Mouse (Mus musculus) stomach, embryonic 14.5 days (tissue): Measurements from ENCODE around the gene Dcaf8. TPM values are rescaled to one million over a fixed set of nuclear protein-coding genes. Genes with fewer than 3 reads are reported as not detected.

Experiments used
- ATAC-seq: fragments of 200-750 bp; cut with Nextera tagmentation; 2 replicates; pipeline ENCODE4 v1.8.0; 2017; ENCODE audit warnings: low read depth, moderate TSS enrichment; ENCODE audit not compliant: insufficient number of reproducible peaks, insufficient read depth, low FRiP score
- H3K27ac ChIP-seq: fragments of 300-500 bp; sonication (generic); 2 replicates; pipeline ENCODE4 v1.5.1; 2014; ENCODE audit warnings: mild to moderate bottlenecking, low read length, moderate library complexity, mixed read lengths
- H3K27me3 ChIP-seq: fragments of 300-500 bp; sonication (generic); 2 replicates; pipeline ENCODE4 v1.6.1; 2014; ENCODE audit warnings: low read length, control low read depth, mixed read lengths; ENCODE audit not compliant: control insufficient read depth, insufficient read depth
- H3K36me3 ChIP-seq: fragments of 300-500 bp; sonication (generic); 2 replicates; pipeline ENCODE4 v1.6.1; 2014; ENCODE audit warnings: mild to moderate bottlenecking, control low read depth, low read length, moderate library complexity, mixed read lengths; ENCODE audit not compliant: control insufficient read depth, insufficient read depth
- H3K4me1 ChIP-seq: fragments of 300-500 bp; sonication (generic); 2 replicates; pipeline ENCODE4 v1.6.1; 2014; ENCODE audit warnings: low read length, control low read depth, mixed read lengths; ENCODE audit not compliant: control insufficient read depth, insufficient read depth
- H3K4me2 ChIP-seq: fragments of 300-500 bp; sonication (generic); replicated peaks from 2 replicates; pipeline ENCODE4 v1.6.1; 2014; ENCODE audit warnings: low read depth, low read length, control low read depth
- H3K4me3 ChIP-seq: fragments of 300-500 bp; sonication (generic); 2 replicates; pipeline ENCODE4 v1.5.1; 2014; ENCODE audit warnings: low read depth, low read length, control low read depth
- H3K9ac ChIP-seq: fragments of 300-500 bp; sonication (generic); replicated peaks from 2 replicates; pipeline ENCODE4 v1.6.1; 2014; ENCODE audit warnings: low read depth, mild to moderate bottlenecking, control low read depth, low read length, moderate library complexity, mixed read lengths
- H3K9me3 ChIP-seq: fragments of 300-500 bp; sonication (generic); 2 replicates; pipeline ENCODE4 v1.6.1; 2016; ENCODE audit warnings: low read depth, low read length, control low read depth; ENCODE audit not compliant: control insufficient read depth
- WGBS: fragments of 180-500 bp; shearing (Covaris S2); extraction: QIAGEN DNeasy Blood & Tissue Kit; methylation state at CpG from one replicate; pipeline ENCODE4 v1.1.7; 2014; 5-methylcytosine and 5-hydroxymethylcytosine counted together
- polyA plus RNA-seq: library from polyadenylated mRNA; unstranded; fragments of >200 nt; fragmentation: Nextera tagmentation; extraction: Ambion mirVana; gene quantifications from 2 replicates; pipeline ENCODE4 v1.2.1, GENCODE M21; 2014

The Dcaf8 gene
- polyA plus RNA-seq, 1 experiment from 2014 or later = 116 TPM

GRCm38 (mm10) chr1:172191578-172191977 is 43.7 kb downstream of the Dcaf8 start:
- Histone ChIP-seq H3K36me3 (peaks cover 83% of the 10 kb centered on the region), H3K4me2 (no peak overlapping the region), H3K9ac (no peak overlapping the region), H3K27ac (no peak overlapping the region), H3K9me3 (no peaks in the 10 kb centered on the region), H3K4me3 (no peak overlapping the region), H3K27me3 (no peaks in the 10 kb centered on the region), H3K4me1 (no peaks in the 10 kb centered on the region)
- 87% methylated on average over 2 of the region's 2 CpGs for WGBS
- no peak for ATAC-seq

DNA sequence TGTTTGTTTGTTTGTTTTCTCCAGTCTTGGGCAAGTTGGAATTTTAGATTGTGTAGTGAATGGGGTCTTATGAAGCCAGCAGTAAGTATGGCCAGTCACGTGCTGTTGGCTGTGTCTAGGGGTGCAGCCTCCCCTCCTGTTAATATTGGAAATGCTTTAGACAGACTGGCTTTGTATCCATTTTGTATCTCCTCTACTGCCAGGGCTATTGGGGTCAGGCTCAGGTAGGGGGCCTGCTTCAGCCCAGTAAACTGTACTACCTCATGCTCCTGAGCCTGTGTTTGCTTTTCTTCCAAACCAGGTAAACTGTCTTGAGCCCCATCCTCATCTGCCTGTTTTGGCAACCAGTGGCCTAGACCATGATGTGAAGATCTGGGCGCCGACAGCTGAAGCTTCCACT is 44.3 kb downstream of the Dcaf8 start:
- H3K36me3 ChIP-seq = peaks cover 82% of the 10 kb centered on the region
- no peak for ATAC-seq
- WGBS = 86% methylated on average over 3 of the region's 3 CpGs
- H3K4me2 ChIP-seq = no peak overlapping the region
- H3K27ac ChIP-seq = no peak overlapping the region
- no peaks in the 10 kb centered on the region for H3K27me3 ChIP-seq
- H3K9me3 ChIP-seq = no peaks in the 10 kb centered on the region
- no peak overlapping the region for H3K4me3 ChIP-seq
- H3K4me1 ChIP-seq = no peaks in the 10 kb centered on the region
- H3K9ac ChIP-seq = no peak overlapping the region

DNA sequence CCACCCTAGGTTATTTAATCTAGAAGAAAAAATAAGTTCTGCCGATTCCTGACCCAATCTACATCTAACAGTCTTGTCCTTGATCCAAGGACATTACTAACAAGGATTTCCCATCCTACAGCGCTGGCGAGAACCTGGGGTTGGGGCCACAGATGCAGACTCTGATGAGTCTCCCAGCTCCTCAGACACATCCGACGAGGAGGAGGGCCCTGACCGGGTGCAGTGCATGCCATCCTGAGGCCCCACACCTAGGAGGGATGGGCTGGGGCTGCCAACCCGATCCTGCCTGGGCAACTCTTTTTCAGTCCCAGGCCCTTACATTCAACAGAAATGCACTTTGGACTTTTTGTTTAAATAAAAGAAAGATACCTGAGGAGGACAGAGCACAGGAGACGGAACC is 46.6 kb downstream of the Dcaf8 start:
- H3K27me3 ChIP-seq = no peaks in the 10 kb centered on the region
- H3K27ac ChIP-seq = no peak overlapping the region
- WGBS = 74% methylated on average over 8 of the region's 8 CpGs
- H3K4me1 ChIP-seq = no peaks in the 10 kb centered on the region
- no peak for ATAC-seq
- peaks cover 77% of the 10 kb centered on the region for H3K36me3 ChIP-seq
- no peak overlapping the region for H3K4me2 ChIP-seq
- no peak overlapping the region for H3K4me3 ChIP-seq
- H3K9ac ChIP-seq = no peak overlapping the region
- no peaks in the 10 kb centered on the region for H3K9me3 ChIP-seq

DNA sequence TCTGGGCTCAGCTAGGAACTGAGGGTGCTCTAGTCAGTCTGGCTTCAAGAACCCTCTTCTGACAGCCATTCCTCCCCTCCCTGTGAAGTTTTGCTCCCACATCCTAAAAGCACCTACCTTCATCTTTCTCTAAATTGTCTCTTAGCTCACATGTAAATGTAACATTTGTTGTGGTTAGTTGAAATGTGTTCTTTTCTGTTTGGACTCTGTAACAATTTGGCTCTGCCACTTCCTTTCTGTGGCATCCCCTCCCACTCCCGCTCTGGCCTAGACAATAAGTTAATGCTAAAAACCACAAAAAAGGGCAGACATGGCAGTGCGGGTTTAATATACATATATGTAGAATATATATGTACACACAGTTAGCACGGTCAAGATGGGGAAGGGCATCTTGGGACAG is 49.3 kb downstream of the Dcaf8 start:
- Histone ChIP-seq H3K27ac (no peak overlapping the region), H3K4me1 (peaks cover 13% of the 10 kb centered on the region), H3K4me2 (no peak overlapping the region), H3K4me3 (no peak overlapping the region), H3K9ac (no peak overlapping the region), H3K27me3 (no peaks in the 10 kb centered on the region), H3K36me3 (peaks cover 69% of the 10 kb centered on the region), H3K9me3 (no peaks in the 10 kb centered on the region)
- no peak for ATAC-seq
- WGBS = 87% methylated on average over 3 of the region's 3 CpGs

DNA sequence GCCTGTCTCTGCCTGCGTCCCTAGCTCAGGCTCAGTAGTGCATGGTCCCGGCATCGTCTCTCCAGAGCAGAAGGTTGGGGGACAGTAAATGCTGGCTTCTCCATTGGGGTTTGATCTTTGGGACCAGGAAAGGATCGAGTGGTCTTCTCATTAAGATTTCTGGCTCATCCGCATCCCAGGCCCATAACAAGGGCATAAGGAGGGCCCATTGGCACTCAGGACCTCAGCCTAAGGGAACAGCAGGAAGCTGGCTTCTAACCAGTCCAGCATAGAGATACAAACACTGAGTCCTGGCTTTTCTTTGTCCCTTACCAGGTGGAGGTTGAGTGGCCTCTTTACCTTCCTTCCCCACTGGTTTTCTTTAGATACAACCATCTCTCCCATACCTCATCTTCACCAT is 50.0 kb downstream of the Dcaf8 start:
- Histone ChIP-seq H3K4me1 (peaks cover 20% of the 10 kb centered on the region), H3K27me3 (no peaks in the 10 kb centered on the region), H3K9me3 (no peaks in the 10 kb centered on the region), H3K4me2 (no peak overlapping the region), H3K4me3 (no peak overlapping the region), H3K9ac (no peak overlapping the region), H3K36me3 (peaks cover 63% of the 10 kb centered on the region), H3K27ac (no peak overlapping the region)
- no peak for ATAC-seq
- WGBS = 76% methylated on average over 5 of the region's 5 CpGs

- Histone ChIP-seq H3K9me3 (no peaks in the 10 kb centered on the region), H3K9ac (no peak overlapping the region), H3K4me1 (peaks cover 25% of the 10 kb centered on the region), H3K27me3 (no peaks in the 10 kb centered on the region), H3K36me3 (peaks cover 62% of the 10 kb centered on the region), H3K4me3 (no peak overlapping the region), H3K27ac (no peak overlapping the region), H3K4me2 (no peak overlapping the region)
- 80% methylated on average over 8 of the region's 8 CpGs for WGBS
- no peak for ATAC-seq
Measured at GRCm38 (mm10) chr1:172198316-172198715, 50.4 kb downstream of the Dcaf8 start.

- 94% methylated on average over 4 of the region's 4 CpGs for WGBS
- no peak overlapping the region for H3K9ac ChIP-seq
- H3K4me3 ChIP-seq = no peak overlapping the region
- no peak overlapping the region for H3K27ac ChIP-seq
- no peak overlapping the region for H3K4me2 ChIP-seq
- peaks cover 32% of the 10 kb centered on the region for H3K4me1 ChIP-seq
- H3K9me3 ChIP-seq = no peaks in the 10 kb centered on the region
- peaks cover 56% of the 10 kb centered on the region for H3K36me3 ChIP-seq
- no peak for ATAC-seq
- H3K27me3 ChIP-seq = no peaks in the 10 kb centered on the region
Measured at GRCm38 (mm10) chr1:172198996-172199395, 51.1 kb downstream of the Dcaf8 start.

GRCm38 (mm10) chr1:172200161-172200560 is 52.3 kb downstream of the Dcaf8 start:
- H3K9me3 ChIP-seq = no peaks in the 10 kb centered on the region
- H3K27ac ChIP-seq = no peak overlapping the region; the same call in 1 of the 2 replicates
- no peaks in the 10 kb centered on the region for H3K27me3 ChIP-seq
- peaks cover 46% of the 10 kb centered on the region for H3K36me3 ChIP-seq
- no peak overlapping the region for H3K4me2 ChIP-seq
- H3K4me3 ChIP-seq = no peak overlapping the region
- H3K9ac ChIP-seq = no peak overlapping the region
- ATAC-seq = no peak
- 74% methylated on average over 5 of the region's 5 CpGs for WGBS
- peaks cover 42% of the 10 kb centered on the region for H3K4me1 ChIP-seq

- H3K4me3 ChIP-seq = no peak overlapping the region
Measured at GRCm38 (mm10) chr1:172200871-172201447, 53.1 kb downstream of the Dcaf8 start.

More at GRCm38 (mm10) chr1:172200871-172201447, 53.1 kb downstream of the Dcaf8 start:
- Histone ChIP-seq H3K9me3 (no peaks in the 10 kb centered on the region), H3K27ac (peak overlapping the region; percentile 33; the same call in 1 of the 2 replicates), H3K4me1 (peaks cover 50% of the 10 kb centered on the region), H3K27me3 (no peaks in the 10 kb centered on the region), H3K36me3 (peaks cover 39% of the 10 kb centered on the region), H3K9ac (no peak overlapping the region), H3K4me2 (peak overlapping the region; percentile 2; the same call in 1 of the 2 replicates)
- ATAC-seq = peak; percentile 16; the same call in 1 of the 2 replicates
- WGBS = 50% methylated on average over 7 of the region's 7 CpGs
